Mouse (Mus musculus): ENCODE measurements around the gene Atp5j2.

The Atp5j2 gene

DNA sequence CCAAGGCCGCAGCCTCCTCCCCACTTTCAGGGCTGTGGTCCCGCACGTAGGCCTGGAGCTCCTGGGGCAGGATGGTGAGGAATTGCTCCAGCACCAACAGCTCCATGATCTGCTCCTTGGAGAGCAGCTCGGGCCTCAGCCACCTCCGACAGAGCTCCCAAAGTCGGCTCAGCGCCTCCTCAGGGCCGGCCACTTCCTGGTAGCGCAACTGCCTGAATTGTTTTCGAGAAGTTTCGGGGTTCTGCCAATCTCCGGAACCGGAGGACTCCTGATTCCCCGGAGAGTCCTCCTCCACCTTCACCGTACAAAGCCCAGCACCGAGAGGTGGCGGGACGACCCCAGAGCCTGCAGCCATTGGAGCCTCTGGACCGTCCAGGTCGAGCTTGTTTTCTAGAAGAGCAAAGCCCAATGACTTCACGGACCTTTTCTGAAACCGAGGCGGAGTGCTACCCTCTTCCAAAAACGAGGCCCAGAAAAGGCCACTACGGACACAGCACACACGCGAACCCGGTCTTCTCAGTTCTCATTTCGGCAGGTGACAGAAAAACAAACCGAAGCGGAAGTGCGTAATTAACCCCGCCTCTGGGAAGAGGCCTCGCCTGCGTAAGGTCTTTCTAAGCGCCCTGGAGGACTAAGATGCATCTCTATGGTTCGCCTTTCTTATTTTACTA is 9.6 kb upstream of the Atp5j2 start, which contains the start of gene Zkscan14:
TSS of gene Zkscan14 (minus strand) at position 548 of the 671 bp plus-strand sequence.
- peak; percentile 39 for DNase-seq (ENCODE audit: low read depth, low spot score)

GRCm38 (mm10) chr5:145200387-145200786 is 8.5 kb upstream of the Atp5j2 start:
- DNase-seq (ENCODE audit: low read depth, low spot score) = no peak

DNA sequence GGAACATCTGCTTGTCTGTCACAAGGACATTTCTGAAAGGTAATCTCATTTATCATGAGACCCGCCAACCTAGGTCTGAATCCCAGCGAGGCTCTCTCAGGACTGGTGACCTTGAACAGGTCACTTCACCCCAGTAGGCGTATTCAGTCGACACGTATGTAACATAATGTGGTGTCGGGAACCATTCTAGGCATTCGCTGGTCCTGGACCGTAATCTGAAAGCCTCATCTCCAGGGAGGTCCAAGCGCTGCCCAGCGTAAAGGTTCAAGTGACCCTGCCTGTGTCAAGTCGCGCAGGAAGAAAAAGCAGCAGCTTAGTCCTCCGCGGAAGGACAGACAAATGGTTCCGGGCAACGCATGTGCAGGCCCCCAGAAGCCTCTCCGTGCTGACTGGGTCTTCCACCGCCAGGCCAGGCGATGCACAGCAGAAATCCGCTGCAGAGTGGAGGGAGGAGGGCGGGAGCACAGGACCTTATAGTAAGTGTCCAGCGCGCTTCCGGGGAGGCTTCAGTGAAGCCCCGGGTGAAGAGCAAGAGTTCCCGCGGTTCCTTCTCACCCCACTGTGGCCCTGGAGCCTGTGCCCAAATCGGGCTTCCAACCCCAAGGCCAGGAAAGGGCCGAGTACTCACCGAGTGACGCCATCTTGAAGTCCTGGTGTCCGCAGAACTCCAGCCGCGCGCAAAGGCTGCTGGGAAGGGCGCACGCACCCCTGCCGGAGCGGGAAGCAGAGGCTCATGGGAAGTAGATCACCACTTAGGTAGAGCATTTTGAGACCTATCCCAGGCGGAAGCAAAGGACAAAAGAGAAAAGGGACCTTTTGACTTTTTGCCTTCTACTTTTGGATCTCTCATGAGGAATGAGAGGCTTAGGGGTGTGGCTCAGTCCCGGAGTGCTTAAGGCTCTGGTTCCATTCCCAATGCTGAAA is 725 bp downstream of the Atp5j2 start:
- peak; percentile 86 for DNase-seq (ENCODE audit: low read depth, low spot score)

GRCm38 (mm10) chr5:145190373-145190772 is 1.5 kb downstream of the Atp5j2 start:
- no peak for DNase-seq (ENCODE audit: low read depth, low spot score)

DNA sequence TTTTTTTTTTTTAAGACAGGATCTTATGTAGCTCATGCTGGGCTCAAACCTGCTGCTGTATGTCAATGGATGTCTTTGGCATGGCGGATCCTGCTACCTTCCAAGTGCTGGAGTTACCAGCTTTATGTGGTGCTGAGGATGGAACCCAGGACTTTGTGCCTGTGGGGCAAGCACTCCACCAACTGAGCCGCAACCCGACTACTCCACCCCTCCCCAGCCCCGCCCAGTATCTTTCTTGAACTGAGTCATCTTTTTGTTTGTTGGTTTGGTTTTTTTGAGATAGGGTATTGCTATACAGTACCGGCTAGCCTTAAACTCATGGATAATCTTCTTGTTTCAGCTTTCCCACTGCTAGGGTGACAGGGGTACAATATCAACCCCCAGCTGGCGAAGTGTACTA is 2.4 kb downstream of the Atp5j2 start:
- no peak for DNase-seq (ENCODE audit: low read depth, low spot score)

DNA sequence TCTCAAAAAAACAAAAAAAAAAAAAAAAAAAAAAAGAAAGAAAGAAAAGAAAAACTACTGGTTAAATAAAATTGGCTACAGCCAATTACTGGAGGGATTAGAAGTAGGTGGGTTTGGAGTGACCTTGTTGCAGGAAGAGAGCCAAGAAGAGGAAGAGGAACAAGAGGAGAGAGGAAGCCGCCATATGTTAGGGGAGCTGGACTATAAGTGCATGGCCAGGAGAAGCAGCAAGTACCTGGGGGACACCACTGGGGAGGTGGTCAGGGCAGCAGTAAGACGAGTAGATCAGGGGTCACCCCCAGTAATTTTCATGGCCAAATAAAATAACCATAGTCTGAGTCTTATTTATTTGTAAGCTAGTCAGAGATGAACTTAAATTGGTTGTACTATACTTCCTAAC is 6.6 kb downstream of the Atp5j2 start:
- DNase-seq (ENCODE audit: low read depth, low spot score) = no peak

DNA sequence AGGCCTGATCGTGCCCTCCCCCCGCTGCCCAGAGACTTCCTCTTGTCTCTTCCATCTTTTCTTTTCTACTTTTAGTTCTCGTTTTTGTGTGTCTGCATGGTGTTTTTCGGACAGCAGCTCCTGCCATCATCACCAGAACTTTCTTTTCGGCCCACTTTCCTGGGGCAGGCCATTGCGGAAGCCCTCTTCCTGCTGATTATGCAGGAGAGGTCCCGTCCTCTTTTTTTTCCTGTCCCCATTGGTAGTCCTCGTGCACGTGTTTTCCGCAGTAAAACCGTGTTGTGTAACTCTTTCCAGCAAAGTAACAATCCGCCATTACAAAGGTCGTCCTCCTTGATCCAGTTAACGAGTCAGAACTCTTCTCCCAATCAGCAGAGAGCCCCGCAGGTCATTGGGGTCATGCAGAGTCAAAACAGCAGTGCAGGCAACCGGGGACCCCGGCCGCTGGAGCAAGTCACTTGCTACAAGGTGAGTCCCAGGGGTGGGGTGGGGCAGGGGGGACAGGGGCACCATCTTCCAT is 13.3 kb downstream of the Atp5j2 start:
- DNase-seq (ENCODE audit: low read depth, low spot score) = no peak

DNA sequence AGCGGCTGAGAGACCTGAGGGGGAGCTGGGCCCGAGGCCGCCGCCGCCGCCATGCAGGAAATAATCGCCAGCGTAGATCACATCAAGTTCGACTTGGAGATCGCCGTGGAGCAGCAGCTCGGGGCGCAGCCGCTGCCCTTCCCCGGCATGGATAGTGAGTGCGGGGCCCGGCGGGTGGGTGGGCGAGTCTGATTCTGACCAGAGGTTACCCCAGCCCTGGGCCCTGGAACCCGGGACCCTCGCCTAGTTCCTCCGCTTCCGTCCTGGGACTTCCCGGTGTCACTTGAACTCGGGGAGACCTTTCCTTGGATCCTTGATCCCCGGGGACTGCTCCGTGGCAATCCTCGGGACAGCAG is 24.6 kb downstream of the Atp5j2 start:
- no peak for DNase-seq (ENCODE audit: low read depth, low spot score)

- peak; percentile 97 for DNase-seq (ENCODE audit: low read depth, low spot score)
Observed at GRCm38 (mm10) chr5:145166536-145167305, 25.1 kb downstream of the Atp5j2 start, which contains the start of the genes Ptcd1 and Cpsf4. Ptcd1 (minus strand) TSS chr5:145167108. Cpsf4 (plus strand) TSS chr5:145167213.

GRCm38 (mm10) chr5:145165184-145165583 is 26.7 kb downstream of the Atp5j2 start:
- DNase-seq (ENCODE audit: low read depth, low spot score) = no peak

DNA sequence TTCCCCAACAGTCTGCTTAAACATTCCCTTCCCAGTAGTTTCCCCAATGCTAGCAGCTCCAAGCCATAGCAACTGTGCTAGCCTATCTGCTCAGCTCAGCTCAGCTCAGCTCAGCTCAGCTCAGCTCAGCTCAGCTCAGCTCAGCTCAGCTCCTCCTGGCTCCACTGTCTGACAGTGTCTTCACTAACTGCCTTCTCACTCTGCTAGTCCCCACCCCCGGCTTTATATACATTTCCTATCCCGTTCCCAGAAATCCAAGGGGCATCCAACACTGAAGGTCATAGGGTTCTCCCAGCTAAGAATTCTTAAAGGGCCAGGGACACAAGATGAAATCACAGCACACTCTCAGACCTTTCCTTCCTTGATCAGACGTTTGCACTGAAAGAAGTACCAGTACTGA is 27.2 kb downstream of the Atp5j2 start:
- DNase-seq (ENCODE audit: low read depth, low spot score) = no peak

DNA sequence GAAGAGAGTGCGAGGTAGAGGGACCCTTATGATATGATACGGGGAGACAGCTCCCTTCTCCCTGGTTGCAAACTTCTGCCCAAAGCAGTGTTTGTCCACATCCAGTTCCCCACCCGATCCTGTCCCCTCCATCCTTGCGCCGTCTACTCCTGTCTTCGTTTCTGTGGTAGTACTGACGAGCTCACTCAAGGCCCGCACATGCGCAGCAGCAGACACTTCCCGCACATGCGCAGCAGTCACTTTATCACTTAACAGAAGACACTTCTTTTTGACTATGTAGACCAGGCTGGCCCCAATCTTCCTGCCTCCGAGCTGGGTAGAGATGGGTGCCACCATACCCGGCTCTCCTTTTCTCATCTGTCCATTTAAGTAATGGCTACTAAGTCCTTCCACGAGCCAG is 30.5 kb downstream of the Atp5j2 start:
- DNase-seq (ENCODE audit: low read depth, low spot score) = no peak

DNA sequence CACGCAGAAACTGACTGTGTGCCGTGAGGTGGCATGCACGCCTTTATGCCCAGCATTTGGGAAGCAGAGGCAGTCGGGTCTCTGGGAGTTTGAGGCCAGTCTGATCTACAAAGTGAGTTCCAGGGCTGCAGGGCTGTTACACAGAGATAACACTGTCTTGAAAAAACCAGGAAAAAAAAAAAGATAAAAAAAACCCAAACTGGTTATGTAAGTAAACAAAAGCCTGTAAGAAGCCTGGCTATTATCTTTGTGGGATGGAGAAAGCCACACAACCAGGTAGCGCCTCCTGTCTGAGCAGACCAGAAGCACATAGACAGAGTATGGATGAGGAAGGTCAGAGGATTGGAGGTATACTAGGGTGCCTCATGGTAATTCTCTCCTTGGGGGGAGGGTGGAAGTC is 39.2 kb downstream of the Atp5j2 start:
- DNase-seq (ENCODE audit: low read depth, low spot score) = no peak

DNA sequence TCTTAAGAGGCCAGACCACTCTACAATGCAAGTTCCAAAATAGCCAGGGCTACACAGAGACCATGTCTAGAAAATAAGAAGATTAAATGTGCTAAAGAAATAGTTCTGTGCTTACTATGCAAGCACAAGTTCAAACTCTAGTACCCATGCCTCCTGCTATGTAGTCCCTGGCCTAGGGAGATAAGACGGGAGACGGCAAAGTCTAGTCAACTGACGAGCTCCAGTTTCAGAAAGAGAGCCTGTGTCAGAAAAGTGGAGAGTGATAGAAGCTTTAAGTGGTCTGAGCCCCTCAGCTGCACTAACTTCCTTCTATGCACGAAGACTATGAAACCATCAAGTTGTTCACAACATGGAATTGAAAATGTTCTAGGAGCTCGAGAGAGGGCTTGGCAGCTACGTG is 42.6 kb downstream of the Atp5j2 start:
- no peak for DNase-seq (ENCODE audit: low read depth, low spot score)

DNA sequence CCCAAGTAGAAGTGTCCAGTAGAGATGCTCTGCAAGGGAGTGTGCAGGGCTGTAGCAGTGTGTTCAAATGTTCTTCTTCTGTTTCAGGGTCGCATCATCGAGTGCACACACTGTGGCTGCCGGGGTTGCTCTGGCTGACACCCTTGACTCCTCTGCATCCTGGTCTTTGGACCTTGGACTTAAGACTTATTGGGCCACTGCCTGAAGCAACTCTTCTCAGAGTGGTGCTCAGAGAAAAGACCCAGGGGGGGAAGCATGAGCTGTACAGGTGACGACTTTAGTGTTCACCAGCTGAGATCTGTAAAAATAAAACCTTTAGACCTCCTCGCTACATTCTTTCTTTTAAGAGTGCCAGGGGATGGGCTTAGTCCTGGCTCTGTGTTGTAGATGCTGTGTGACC is 44.1 kb downstream of the Atp5j2 start:
- DNase-seq (ENCODE audit: low read depth, low spot score) = no peak

DNA sequence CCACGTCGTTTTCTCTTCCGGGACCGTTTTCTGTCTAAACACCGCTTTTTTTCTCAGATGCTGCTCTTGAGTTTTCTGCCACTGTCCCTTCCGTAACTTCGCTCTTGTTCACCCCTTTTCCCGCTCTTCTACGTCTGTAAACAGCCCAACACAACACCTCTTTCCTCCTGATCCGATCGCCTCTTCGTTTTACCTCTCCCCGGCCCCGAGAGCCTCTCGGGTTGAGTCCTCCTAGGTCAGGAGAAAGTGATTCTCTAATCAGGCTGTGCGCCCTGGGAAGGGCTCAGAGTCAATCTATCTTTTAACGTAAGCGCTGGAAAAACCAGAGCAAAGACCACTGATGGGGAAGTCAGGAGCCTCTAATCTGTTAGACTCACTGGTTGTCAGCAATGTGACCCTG is 51.3 kb downstream of the Atp5j2 start:
- DNase-seq (ENCODE audit: low read depth, low spot score) = no peak

GRCm38 (mm10) chr5:145139571-145140519 is 52.0 kb downstream of the Atp5j2 start, which contains the start of the genes Pdap1 and Bud31:
Pdap1 (minus strand) TSS chr5:145140238.
Bud31 (plus strand) TSS chr5:145140362.
- DNase-seq (ENCODE audit: low read depth, low spot score) = peak; percentile 71

- no peak for DNase-seq (ENCODE audit: low read depth, low spot score)
Observed at GRCm38 (mm10) chr5:145138836-145139235, 53.0 kb downstream of the Atp5j2 start.

Measured in WW6 (cell line).